Mouse (Mus musculus) bone marrow macrophage, adult 2 months (primary cell): ENCODE measurements around the gene Duox2.

Experiments
- CTCF ChIP-seq: IDR thresholded peaks from 2 replicates; pipeline ENCODE4 v1.5.1; 2012; ENCODE audit warnings: low read depth, mild to moderate bottlenecking, low read length, moderate library complexity
- POLR2A ChIP-seq: IDR thresholded peaks from 2 replicates; pipeline ENCODE4 v1.6.1; 2012; ENCODE audit warnings: mild to moderate bottlenecking, low read depth, low read length, borderline replicate concordance

- TF ChIP-seq CTCF: no peak
- TF ChIP-seq POLR2A: no peak
Observed at GRCm38 (mm10) chr2:122315372-122315771, 17.1 kb upstream of the Duox2 start, which contains the start of gene Duox1.
